In genomic region chr12:3561032-3561431, GRCm38 (mm10) we compare ENCODE assay signal across 21 mouse cellular contexts. TPM values are rescaled to one million over a fixed set of nuclear protein-coding genes. Genes with fewer than 3 reads are reported as not detected.
A peak's percentile ranks its signal among the peaks of the same experiment; 100 is the strongest.
DNase-seq lines count a peak whose midpoint lies in the region; ATAC-seq and TF ChIP-seq lines count a peak whose summit lies in the region.
"Had no signal": no experiment of that assay in that cellular context is flagged by ENCODE, and none has a peak within 500 bp of the region (broad histone marks: within the 10 kb centered on the region; RNA-seq: fewer than 3 reads in every experiment).

No protein-coding gene starts in this region.

- 90% methylated on average over 6 of the region's 6 CpGs for WGBS in kidney, embryonic 16.5 days
- 40% methylated on average over 6 of the region's 6 CpGs for whole genome bisulfite sequencing in liver, embryonic 12.5 days (ENCODE audit: insufficient replicate concordance)
- 59% methylated on average over 6 of the region's 6 CpGs for WGBS in liver, postnatal 0 days (ENCODE audit: insufficient replicate concordance)

- no peaks in the 10 kb centered on the region for H3K36me3 ChIP-seq in kidney, embryonic 16.5 days (ENCODE audit: insufficient read depth, low read length)
- no peaks in the 10 kb centered on the region for H3K36me3 ChIP-seq in liver, embryonic 12.5 days
- no peaks in the 10 kb centered on the region for H3K36me3 ChIP-seq in liver, postnatal 0 days (replicated peaks; ENCODE audit: insufficient read depth, low read length)
- H3K36me3 ChIP-seq: embryonic facial prominence, embryonic 10.5 days; embryonic facial prominence, embryonic 15.5 days; forebrain, embryonic 15.5 days; heart, embryonic 12.5 days; limb, embryonic 12.5 days; midbrain, embryonic 10.5 days had no signal

- H3K4me2 ChIP-seq in kidney, embryonic 16.5 days (replicated peaks; ENCODE audit: low read depth, low read length), result no peak overlapping the region
- 0 out of 2 replicates have a peak overlapping the region, but pooled peaks have one; percentile 4 for H3K4me2 ChIP-seq in liver, embryonic 12.5 days
- H3K4me2 ChIP-seq in liver, postnatal 0 days (ENCODE audit: low read depth, low read length), result no peak overlapping the region
- H3K4me2 ChIP-seq: embryonic facial prominence, embryonic 15.5 days; forebrain, embryonic 15.5 days; heart, embryonic 12.5 days; hindbrain, embryonic 14.5 days; limb, embryonic 12.5 days had no signal

- no peaks in the 10 kb centered on the region for H3K9me3 ChIP-seq in kidney, embryonic 16.5 days (ENCODE audit: low read length)
- H3K9me3 ChIP-seq in liver, embryonic 12.5 days (replicated peaks), result no peaks in the 10 kb centered on the region
- H3K9me3 ChIP-seq in liver, postnatal 0 days (ENCODE audit: low read length), result no peaks in the 10 kb centered on the region
- H3K9me3 ChIP-seq: embryonic facial prominence, embryonic 10.5 days; embryonic facial prominence, embryonic 15.5 days; forebrain, embryonic 15.5 days; limb, embryonic 12.5 days; midbrain, embryonic 10.5 days had no signal

- no peak for TF ChIP-seq CTCF in liver, postnatal 0 days (IDR thresholded peaks at IDR 0.05; ENCODE audit: low read depth)

- H3K4me1 ChIP-seq in kidney, embryonic 16.5 days (ENCODE audit: insufficient read depth, low read length), result peaks cover 6% of the 10 kb centered on the region
- peaks cover 14% of the 10 kb centered on the region for H3K4me1 ChIP-seq in liver, embryonic 12.5 days
- H3K4me1 ChIP-seq in liver, postnatal 0 days (ENCODE audit: insufficient read depth), result no peaks in the 10 kb centered on the region
- H3K4me1 ChIP-seq: embryonic facial prominence, embryonic 10.5 days; embryonic facial prominence, embryonic 15.5 days; forebrain, embryonic 15.5 days; heart, embryonic 12.5 days; limb, embryonic 12.5 days; midbrain, embryonic 10.5 days had no signal

- no peak for TF ChIP-seq EP300 in liver, postnatal 0 days (IDR thresholded peaks at IDR 0.05; ENCODE audit: low read depth)

- no peak for DNase-seq in kidney, postnatal 14 days
- no peak for DNase-seq in liver, postnatal 0 days
- no peak for DNase-seq in layer of hippocampus, adult 8-10 months (ENCODE audit: low spot score in 2 of 2)
- no peak for DNase-seq in lung, postnatal 10 days
- no peak for DNase-seq in embryo, embryonic 10.5 days (ENCODE audit: low spot score)
- DNase-seq: cerebellum, adult 11-12 months; cerebellum, adult 9-11 months; gastrocnemius, postnatal 36 days had no signal

- no peak overlapping the region for H3K4me3 ChIP-seq in kidney, embryonic 16.5 days (ENCODE audit: low read length)
- no peak overlapping the region for H3K4me3 ChIP-seq in liver, embryonic 12.5 days
- no peak overlapping the region for H3K4me3 ChIP-seq in liver, postnatal 0 days (ENCODE audit: low read depth, low read length)
- H3K4me3 ChIP-seq: embryonic facial prominence, embryonic 10.5 days; embryonic facial prominence, embryonic 15.5 days; forebrain, embryonic 15.5 days; heart, embryonic 12.5 days; limb, embryonic 12.5 days; midbrain, embryonic 10.5 days had no signal

- no peak overlapping the region for H3K27ac ChIP-seq in kidney, embryonic 16.5 days (ENCODE audit: low read length)
- H3K27ac ChIP-seq in liver, embryonic 12.5 days, result no peak overlapping the region
- H3K27ac ChIP-seq in liver, postnatal 0 days (ENCODE audit: low read depth), result no peak overlapping the region
- H3K27ac ChIP-seq: embryonic facial prominence, embryonic 10.5 days; embryonic facial prominence, embryonic 15.5 days; forebrain, embryonic 15.5 days; hindbrain, embryonic 14.5 days; kidney, postnatal 0 days; limb, embryonic 12.5 days; macrophage; midbrain, embryonic 10.5 days; stomach, postnatal 0 days had no signal

- ATAC-seq in kidney, embryonic 16.5 days (ENCODE audit: low FRiP score, low TSS enrichment), result 0 out of 2 replicates have a peak, but pooled peaks have one; percentile 19
- peak; percentile 81 for ATAC-seq in liver, embryonic 12.5 days
- 0 out of 2 replicates have a peak, but pooled peaks have one; percentile 17 for ATAC-seq in liver, postnatal 0 days
- ATAC-seq: forebrain, embryonic 15.5 days; midbrain, embryonic 16.5 days had no signal

- H3K27me3 ChIP-seq in kidney, embryonic 16.5 days (ENCODE audit: insufficient read depth, low read length), result no peaks in the 10 kb centered on the region
- no peaks in the 10 kb centered on the region for H3K27me3 ChIP-seq in liver, embryonic 12.5 days (replicated peaks)
- no peaks in the 10 kb centered on the region for H3K27me3 ChIP-seq in liver, postnatal 0 days (ENCODE audit: insufficient read depth, low read length)
- H3K27me3 ChIP-seq: embryonic facial prominence, embryonic 15.5 days; forebrain, embryonic 15.5 days; limb, embryonic 12.5 days had no signal

- H3K9ac ChIP-seq in kidney, embryonic 16.5 days (replicated peaks; ENCODE audit: low read length), result no peak overlapping the region
- H3K9ac ChIP-seq in liver, embryonic 12.5 days, result no peak overlapping the region
- no peak overlapping the region for H3K9ac ChIP-seq in liver, postnatal 0 days (replicated peaks)
- H3K9ac ChIP-seq: embryonic facial prominence, embryonic 15.5 days; forebrain, embryonic 15.5 days; heart, embryonic 12.5 days; hindbrain, embryonic 14.5 days; limb, embryonic 12.5 days had no signal

RNA-seq across cellular contexts. Expression of gene Dtnb, which starts 11.1 kb away (rescaled TPM):
- 40.7 and 45.5 TPM in 2 replicates for polyA plus RNA-seq in kidney, embryonic 16.5 days (2015; fragmentation: Nextera tagmentation; extraction: Ambion mirVana)
- 22.6 and 26.3 TPM in 2 replicates for polyA plus RNA-seq in liver, embryonic 12.5 days (2016; fragmentation: Nextera tagmentation; extraction: Ambion mirVana)
- 15.7 and 16.2 TPM in 2 replicates for polyA plus RNA-seq in liver, postnatal 0 days (2015; fragmentation: Nextera tagmentation; extraction: Ambion mirVana)
- 100 to 1,000 TPM; 109 to 123 (median 113) TPM for total RNA-seq in layer of hippocampus, adult 8-10 months (2022)

Comparison
In these comparisons a context has a peak if more than half of its experiments do, and no peak if none do; other contexts are left out.
1. ATAC-seq: peak in every context shown above with its lines; median percentile 81 in liver, embryonic 12.5 days; 19 in kidney, embryonic 16.5 days; 17 in liver, postnatal 0 days.